Mouse (Mus musculus): ENCODE results near the gene Rasgrf2. TPM values are rescaled to one million over a fixed set of nuclear protein-coding genes. Genes with fewer than 3 reads are reported as not detected.

The Rasgrf2 gene
- polyA plus RNA-seq, 1 experiment from 2014 or later, result not detected

Other genes with a start within 250 kb of the Rasgrf2 start
- gene Gm20379, start 174.3 kb upstream of the Rasgrf2 start, polyA plus RNA-seq (2016; fragmentation: Nextera tagmentation; extraction: Ambion mirVana), result 1.0 and 1.5 TPM in 2 replicates
- gene Dhfr, start 223.1 kb upstream of the Rasgrf2 start, polyA plus RNA-seq (2016; fragmentation: Nextera tagmentation; extraction: Ambion mirVana), result 31.7 and 31.8 TPM in 2 replicates
- 36.1 and 37.5 TPM in 2 replicates for gene Msh3, start 223.3 kb upstream of the Rasgrf2 start, polyA plus RNA-seq (2016; fragmentation: Nextera tagmentation; extraction: Ambion mirVana)